Mouse (Mus musculus): ENCODE measurements around the gene Cacna1a.

The Cacna1a gene

DNA sequence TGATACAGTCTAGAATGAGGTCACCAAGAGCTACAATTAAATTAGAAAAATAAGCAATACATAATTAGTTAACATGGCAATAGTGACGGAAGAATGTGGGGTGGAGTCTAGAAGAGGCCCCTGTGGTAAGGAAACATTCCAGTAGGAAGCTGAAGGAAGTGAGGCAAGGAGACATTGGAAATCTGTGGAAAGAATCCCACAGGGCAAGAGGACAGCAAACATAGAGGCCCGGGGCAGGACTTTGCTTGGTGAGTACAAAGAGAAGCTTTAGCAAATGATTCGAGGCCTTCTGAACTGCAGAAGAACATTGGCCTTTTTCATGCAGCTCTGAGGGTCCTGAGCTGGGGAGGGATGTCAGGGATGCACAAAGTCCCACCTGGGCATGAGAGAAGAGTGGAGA lies at the start of gene Cacna1a:
Gene Cacna1a, plus strand, starts transcription at position 166 of the 400 bp plus-strand sequence.
- no peak for DNase-seq (ENCODE audit: low read depth, low spot score)

DNA sequence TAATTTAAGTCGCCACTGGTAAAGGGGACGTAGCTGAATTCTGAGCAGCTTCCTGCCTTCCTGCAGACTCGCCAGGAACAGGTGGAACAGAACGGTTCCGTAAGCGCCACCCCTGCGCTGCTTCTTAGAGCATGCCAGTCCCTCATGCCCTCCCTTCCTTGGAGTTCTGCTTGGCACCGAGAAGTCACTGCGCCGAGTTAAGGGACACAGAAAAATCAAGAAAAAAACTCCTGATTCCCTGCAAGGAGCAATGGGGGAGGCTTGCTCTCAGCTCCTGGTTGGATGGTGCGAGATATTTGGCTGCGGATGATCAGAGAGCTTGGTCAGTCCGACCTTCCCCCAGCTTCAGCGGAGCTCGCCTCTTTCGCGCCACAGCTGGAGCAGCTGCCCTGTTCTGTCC lies 49.7 kb upstream of the Cacna1a start:
- no peak for DNase-seq (ENCODE audit: low read depth, low spot score)

DNA sequence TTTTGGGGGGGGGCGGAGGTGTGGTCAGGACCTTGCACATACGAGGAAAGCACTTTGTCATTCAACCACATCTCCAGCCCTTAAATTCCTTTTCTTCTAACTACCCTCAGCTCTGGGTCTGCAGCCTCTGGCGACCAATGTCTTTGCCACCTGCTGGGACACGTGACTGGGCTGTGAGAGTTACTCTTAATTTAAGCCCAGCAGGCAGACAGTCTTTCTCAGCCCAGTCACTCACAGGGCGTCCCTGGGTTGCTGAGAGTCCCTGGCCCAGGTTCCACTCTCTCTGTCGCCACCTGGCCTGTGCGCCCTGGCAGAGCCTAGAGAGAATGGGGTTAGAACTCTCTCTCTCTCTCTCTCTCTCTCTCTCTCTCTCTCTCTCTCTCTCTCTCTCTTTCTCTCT lies 48.9 kb upstream of the Cacna1a start:
- DNase-seq (ENCODE audit: low read depth, low spot score), result no peak

DNA sequence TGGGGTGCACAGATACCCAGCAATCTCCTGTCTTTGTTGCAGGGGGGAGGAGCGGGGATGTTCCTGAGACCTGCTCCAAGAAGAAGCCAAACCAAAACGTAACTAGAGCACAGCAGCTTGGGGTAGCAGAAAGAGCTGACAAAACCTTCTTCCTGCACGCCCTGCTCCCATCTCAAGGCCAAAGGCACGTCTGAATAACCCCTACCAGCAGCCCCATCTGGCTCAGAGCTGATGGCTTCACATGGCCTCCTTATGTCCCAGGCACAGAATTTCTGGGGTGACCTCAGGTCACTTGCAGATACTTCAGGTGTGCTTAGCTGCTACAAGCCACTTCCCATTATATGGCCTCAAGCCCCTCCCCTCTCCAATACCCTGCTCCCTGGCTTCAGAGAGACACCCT lies 48.4 kb upstream of the Cacna1a start:
- DNase-seq (ENCODE audit: low read depth, low spot score), result no peak

DNA sequence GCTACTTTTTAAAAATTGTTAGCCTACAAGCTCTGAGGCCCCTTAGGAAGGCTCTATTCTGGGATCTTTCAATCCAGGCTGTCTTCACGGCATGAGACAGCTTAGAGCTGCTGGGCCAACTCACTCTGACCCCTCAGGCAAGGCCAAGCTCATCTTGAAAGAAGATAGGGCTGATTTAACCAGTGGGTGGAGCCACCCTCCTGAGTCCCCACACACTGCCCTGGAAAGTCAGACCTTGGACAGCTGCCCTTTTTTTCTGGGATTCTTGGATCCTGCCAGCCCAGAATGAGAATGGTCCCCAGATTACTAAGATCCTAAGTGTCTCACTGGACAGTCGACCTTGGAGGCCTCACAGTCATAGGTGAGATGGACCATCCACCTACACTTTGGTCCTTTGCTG lies 47.6 kb upstream of the Cacna1a start:
- no peak for DNase-seq (ENCODE audit: low read depth, low spot score)

DNA sequence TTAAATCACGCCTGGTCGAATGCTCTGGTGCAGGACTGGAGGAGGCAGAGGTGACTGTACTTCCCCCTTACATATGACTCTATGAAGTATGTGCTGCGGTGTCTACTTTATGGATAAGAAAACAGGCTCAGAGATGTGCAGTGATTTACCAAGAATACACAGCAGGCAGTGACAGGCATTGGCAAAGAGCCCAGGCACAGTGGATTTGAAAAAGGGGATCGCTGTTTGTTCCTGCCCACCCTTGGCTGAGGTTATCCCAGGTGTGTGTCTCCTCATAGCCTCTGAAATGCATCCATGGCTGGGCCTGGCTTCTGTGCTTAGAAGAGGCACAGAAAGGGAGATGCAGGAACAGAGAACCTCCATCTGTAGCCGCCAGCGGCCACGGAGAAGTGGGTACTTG lies 42.7 kb upstream of the Cacna1a start:
- DNase-seq (ENCODE audit: low read depth, low spot score), result no peak

DNA sequence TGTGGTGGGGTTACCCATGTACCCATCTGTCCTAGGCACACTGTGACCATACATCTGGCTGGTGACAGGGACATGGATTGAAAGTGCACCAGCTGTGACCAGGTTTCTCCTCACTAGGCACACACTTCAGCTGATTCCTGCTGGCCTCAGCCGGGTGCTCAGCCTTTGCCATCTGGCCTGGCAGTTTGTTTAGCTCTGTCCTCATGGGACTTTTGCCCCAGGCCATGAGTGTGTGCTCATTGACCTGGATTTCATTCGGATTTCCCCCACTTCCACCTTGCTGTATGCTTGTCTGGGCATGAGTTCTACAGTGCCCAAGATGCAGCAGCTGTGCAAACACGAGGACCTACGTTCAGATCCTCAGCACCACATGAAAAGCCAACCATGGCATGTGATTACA lies 41.8 kb upstream of the Cacna1a start:
- DNase-seq (ENCODE audit: low read depth, low spot score), result no peak

DNA sequence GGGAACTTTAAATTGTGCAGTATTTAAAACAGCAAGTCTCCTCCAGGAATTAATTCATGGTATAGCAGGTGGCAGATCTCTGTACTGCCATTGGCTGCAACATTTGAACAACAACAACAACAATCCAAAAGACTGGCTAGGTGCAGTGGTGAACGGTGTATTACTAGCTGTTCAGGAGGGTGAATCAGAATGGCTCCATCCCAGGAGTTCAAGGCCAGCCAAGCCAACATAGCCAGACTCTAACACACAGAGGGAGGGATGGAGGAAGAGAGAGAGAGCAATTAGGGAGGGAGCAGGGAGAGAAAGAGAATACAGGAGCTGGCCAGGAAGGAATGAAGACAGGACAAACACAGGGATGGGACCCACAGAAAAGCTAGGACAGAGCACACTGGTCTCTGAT lies 38.7 kb upstream of the Cacna1a start:
- no peak for DNase-seq (ENCODE audit: low read depth, low spot score)

DNA sequence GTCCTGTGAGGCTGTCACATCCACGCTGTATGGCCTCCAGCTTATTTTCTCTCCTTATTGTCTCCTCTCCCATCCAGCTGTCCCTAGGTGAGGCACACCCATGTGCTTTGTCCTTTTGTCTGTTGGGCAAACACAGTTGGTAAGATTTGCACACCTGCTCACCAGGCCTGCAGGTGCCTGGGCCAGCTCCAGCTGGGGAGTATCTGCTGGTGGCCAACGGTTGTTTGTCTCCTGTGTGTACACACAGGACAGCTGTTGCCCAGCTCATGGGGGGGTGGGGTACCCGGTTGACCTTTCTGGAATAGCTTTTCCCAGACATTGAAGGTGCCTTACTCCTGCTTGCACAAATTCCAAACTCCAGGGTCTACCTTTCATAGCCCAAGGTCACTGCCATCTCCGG lies 37.3 kb upstream of the Cacna1a start:
- no peak for DNase-seq (ENCODE audit: low read depth, low spot score)

DNA sequence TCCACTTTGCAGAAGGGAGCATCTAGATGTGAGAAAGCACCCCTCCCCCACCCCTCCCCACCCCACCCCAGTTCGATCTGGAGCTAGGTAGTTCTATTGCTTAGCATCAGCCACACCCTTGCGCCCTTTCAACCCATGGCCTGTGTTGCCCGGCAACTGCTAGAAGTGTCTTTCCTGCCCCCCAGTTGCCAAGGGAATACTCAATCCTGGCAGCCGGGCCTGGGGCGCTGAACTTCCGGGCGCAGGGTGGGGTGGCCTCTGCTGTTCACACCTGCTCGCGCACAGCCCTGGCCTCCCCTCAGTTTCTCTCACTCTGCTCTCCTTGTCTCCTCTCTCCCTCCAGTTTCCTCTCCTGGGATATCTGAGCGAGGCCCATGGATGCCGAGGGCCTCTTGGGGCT lies 31.8 kb upstream of the Cacna1a start:
- DNase-seq (ENCODE audit: low read depth, low spot score), result no peak

DNA sequence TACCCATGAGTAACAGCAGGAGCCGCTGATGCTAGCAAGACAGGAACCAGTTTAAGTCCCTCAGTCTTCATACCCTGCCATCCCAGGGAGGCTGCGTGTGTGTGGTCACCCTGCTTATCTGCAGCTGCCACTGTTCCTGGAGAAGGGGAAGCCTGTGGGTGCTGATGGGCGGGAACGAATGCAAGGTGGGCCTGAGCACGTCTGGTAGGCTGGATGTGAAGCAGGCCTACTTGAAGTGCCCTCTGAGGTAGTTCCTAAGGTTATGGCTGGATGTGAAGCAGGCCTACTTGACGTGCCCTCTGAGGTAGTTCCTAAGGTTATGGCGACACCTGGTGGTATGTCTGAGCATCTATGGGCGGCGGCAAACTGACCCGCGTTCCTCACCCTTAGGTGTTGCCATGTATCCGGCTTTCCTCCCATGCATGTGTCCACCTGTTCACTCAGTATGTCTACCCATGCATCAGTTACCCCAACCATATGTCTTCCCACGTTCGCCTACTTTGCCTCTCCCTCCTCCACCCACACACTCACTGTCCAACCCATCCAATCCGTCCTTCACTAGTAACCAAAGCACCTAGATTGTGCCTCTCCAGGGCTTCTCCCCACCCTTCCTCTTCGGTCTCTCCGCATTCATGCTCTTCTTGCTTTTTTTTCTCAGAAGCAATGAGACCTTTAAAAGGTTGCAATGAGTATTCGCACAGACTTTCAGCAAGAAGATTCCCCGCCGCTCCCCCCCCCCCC lies 30.4 kb upstream of the Cacna1a start:
- peak; percentile 76 for DNase-seq (ENCODE audit: low read depth, low spot score)

DNA sequence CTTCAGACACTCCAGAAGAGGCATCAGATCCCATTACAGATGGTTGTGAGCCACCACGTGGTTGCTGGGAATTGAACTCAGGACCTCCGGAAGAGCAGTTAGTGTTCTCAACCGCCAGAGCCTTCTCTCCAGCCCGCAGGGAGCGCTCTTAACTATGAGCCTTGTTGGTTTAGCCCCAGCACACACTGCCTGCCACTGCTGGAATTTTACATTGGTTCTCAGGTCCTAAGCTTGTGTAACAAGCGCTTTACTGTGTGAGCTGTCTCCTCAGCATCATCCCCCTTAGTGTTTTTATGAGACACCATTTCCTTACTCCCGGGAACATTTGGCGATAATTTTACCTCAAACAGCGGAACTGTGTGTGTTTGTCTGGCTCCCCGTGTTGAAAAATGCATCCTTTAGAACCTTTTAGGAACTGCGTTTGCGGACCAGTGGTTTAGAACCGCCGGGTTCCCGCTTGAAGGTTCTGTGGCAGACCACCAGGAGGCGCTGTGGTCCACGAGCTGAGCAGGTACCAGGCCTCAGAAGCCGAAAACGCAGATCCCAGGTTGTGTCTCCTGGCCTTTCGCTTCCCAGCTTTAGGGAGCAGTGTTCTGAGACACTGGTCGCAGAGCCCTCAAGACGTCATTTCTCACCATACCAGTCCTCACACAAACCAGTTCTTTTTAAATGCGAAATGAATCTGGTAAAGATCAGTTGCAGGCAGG lies 24.7 kb upstream of the Cacna1a start:
- DNase-seq (ENCODE audit: low read depth, low spot score), result peak; percentile 58

DNA sequence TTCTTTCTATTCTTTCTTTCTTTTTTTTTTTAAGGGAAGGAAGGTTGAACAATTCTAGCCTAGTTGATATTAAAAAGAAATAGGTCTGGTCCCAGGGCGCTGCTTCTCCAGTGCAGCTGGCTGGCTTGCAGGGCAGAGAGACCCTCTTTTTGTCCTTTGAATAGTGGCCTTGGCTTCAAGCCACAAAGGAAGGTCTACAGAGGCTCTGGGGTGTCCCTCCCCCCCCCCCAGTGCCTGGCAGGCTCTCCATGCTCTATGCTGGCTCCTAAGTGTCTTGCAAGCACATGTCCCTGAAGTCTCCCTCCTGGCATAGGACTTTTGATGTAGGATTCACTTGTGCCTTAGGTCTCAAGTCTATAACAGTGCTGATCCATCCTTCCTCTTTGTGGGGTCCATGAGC lies 23.0 kb upstream of the Cacna1a start:
- no peak for DNase-seq (ENCODE audit: low read depth, low spot score)

DNA sequence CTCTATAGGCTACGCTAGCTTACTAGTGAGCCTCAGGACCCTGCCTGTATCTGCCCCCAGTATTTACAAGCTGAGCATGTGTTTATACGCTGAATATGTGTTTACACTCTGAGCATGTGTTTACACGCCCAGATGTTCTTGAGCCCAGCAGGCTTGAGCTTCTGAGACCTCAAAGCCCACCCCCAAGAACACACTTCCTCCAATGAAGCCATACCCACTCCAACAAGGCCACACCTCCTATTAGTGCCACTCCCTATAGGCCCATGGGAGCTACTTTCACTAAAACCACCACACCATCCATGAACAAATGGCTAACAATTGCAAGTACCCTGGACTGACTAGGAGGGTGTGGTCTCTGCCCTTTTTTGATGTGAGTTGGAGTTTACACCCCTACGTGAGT lies 17.3 kb upstream of the Cacna1a start:
- DNase-seq (ENCODE audit: low read depth, low spot score), result no peak

DNA sequence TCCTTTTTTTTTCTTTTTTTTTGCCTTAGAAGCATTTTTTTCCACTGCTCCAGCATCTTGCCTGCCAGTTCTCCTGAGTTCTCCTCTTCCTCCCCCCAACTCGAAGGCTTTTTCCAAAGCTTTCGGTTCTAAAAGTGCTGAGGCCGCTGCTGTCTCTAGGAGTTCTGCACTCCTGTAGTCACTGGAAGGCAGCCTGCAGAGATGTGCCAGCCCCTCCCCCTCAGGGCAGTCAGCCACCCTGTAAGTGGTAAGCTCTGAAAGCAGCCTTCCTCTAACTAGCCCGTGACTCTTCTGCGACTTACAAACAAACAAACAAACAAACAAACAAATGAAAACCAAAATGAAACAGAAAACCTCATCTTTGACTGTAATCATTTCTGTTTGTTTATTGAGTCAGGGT lies 13.2 kb upstream of the Cacna1a start:
- DNase-seq (ENCODE audit: low read depth, low spot score), result no peak

DNA sequence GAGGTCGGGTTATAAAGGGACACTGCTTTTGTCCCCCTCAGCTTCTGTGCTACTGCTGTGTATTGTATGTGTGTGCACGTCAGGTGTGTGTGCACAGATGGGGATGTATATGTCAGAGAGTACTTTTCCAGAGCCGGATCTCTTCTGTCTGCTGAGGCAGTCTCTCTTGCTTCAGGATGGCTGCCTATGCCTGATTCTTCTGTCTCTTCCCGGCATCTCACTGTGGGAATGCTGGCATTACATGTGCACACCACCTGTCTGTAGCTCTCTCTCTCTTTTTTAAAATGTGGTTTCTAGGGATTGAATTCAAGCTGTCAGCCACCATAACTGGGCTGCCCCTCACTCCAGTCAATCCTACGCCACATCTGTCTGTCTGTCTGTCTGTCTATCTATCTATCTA lies 12.4 kb upstream of the Cacna1a start:
- DNase-seq (ENCODE audit: low read depth, low spot score), result no peak

DNA sequence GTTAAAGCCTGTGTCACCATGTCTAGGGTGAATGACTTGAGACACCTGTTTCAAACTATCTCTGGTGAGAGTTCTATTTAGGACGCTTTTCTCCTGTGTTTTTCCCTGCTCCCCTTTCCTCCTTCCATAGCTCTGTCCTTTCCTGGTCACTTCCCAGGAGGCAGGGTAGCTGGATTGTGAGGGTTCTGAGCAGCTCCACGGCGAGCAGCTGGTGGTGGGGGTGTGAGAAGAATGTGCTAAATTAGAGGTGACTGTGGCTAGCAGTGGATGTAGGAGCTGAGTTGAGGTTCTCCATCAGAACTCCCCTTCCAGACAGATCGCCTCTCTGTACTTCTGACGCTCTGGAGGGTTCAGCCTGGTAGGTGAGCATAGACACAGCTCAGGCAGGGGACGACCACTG lies 11.7 kb upstream of the Cacna1a start:
- DNase-seq (ENCODE audit: low read depth, low spot score), result no peak

DNA sequence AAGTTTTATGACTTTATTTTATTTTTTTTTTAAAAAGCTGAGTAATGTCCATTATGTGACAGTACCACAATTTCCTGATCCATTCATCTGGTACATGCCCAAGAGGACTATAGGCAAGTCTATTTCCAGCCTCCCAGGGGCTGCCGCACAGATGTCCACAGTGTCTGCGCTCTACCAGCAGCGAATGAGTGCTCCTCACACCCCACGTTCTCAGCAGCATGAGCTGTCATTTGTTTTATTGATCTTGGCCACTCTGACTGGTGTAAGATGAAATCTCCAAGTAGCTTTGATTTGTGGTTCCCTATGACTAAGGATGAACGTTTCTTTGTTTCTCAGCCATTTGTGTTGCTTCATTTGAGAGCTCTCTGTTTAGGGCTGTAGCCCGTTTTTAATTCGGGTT lies 6.6 kb upstream of the Cacna1a start:
- DNase-seq (ENCODE audit: low read depth, low spot score), result no peak

DNA sequence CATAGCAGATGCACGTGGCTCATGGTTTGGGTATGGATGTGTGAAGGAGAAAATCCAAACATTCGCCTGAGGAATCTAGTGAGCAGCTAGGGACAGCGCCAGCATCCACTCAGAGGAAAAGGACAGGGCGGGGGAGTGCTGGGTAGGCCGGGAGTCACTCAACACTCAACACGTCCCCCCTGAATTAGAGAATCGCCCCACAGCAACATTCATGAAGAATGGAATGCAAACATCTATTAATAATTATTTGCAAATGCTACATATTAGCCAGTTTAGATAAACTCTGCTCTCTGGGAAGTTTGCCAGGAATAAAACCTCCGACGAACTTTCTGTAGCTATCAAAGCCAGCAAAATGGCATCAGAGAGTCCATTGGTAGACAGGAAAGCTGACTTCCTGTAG lies 533 bp downstream of the Cacna1a start:
- no peak for DNase-seq (ENCODE audit: low read depth, low spot score)

DNA sequence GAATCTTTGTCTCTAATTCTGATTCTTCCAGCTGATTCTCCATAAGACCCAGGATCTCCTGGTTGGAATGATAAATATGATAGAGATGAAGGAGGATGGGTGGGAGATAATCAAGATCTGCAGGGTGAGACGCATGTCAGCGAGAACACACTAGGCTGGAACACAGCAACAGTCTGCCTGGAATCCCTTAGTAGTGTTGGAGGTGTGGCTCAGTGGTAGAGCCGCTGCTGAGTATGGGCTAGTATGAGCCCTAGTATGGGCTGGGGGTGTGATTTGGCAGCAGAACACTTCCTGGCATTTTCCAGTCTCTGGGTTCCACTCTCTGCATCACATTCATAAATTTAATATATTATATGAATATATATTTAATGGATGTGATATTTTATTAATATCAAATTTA lies 933 bp downstream of the Cacna1a start:
- DNase-seq (ENCODE audit: low read depth, low spot score), result no peak

DNA sequence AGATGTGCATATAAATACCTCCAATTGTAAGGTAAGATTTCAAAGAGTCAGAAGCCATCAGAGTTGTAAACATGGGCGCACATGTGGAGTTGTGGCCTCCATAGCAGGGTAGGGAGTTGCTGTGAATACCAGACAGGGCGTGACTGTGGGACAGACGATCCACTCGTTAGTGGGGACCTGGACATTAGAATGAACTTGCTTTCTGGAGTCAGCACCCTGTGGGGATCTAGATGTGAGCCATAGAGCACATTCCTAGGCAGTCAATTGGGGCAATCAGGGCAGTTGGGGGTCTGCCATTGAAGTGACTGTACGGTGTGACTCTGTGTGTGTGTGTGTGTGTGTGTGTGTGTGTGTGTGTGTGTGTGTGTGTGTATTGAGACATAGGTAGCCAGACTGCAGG lies 3.4 kb downstream of the Cacna1a start:
- DNase-seq (ENCODE audit: low read depth, low spot score), result no peak

DNA sequence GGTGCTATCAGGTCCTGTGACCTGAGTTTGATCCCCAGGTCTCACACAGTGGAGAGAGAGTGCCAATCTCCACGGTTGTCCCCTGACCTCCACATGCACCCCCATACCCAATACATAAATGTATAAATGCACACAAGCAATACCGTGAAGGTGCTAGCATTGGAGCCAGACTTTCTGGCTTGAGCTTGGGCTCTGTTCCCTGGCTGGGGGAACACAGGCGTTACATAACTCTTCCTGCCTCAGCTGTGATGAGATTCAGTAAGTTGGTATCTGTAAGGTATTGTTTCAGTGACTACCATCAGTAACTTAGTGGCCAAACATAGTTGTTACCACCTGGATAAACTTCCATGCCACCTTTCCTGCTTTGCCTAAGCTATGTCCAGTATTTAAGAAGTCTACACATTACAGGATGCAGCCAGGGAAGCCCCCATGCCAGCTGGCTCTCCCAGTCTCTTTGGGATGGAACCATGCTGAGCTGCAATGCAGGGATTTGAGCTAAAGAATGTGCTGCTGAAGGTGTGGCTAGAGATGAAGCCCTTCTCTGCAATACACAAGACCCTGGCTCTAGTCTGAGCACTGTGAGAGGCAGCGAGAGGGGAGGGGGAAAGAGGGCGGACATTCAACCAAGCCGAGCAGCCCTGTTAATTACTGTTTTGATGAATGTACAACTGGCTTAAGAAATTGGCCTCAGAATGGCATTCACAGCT lies 7.7 kb downstream of the Cacna1a start:
- DNase-seq (ENCODE audit: low read depth, low spot score), result no peak

Measured in A20 (cell line).